Mouse (Mus musculus): ENCODE measurements at regions not wholly inside any gene's neighbourhood (a gene's known extent, or its start where the extent isn't known, plus 50 kb on each side); places are given as distances from the start of the nearest gene placed in this dataset.
A peak's percentile ranks its signal among the peaks of the same experiment; 100 is the strongest.

- TF ChIP-seq CTCF (IDR thresholded peaks at IDR 0.05; ENCODE audit: extremely low read depth, insufficient read length, insufficient replicate concordance, low read depth, low read length), result peak; percentile 23; the same call in 1 of the 2 replicates
- TF ChIP-seq POLR2A (IDR thresholded peaks at IDR 0.05; ENCODE audit: low read depth, low read length), result no peak
Measured at GRCm38 (mm10) chr12:97872391-97872790, 386.9 kb downstream of the Galc start.
